Mouse (Mus musculus) hindbrain, embryonic 15.5 days (tissue): ENCODE measurements around the gene Frs2. TPM values are rescaled to one million over a fixed set of nuclear protein-coding genes. Genes with fewer than 3 reads are reported as not detected.

Experiments used
- ATAC-seq: fragments of 200-750 bp; cut with Nextera tagmentation; 2 replicates; pipeline ENCODE4 v1.8.0; 2017; ENCODE audit warnings: low read depth, moderate number of reproducible peaks, moderate TSS enrichment; ENCODE audit not compliant: low FRiP score
- H3K27ac ChIP-seq: fragments of 300-500 bp; sonication (generic); replicated peaks from 2 replicates; pipeline ENCODE4 v1.5.1; 2015; ENCODE audit warnings: mild to moderate bottlenecking, inconsistent platforms
- H3K27me3 ChIP-seq: fragments of 300-500 bp; sonication (generic); 2 replicates; pipeline ENCODE4 v1.6.1; 2015; ENCODE audit warnings: control low read depth, inconsistent platforms
- H3K36me3 ChIP-seq: fragments of 300-500 bp; sonication (generic); 2 replicates; pipeline ENCODE4 v1.6.1; 2015; ENCODE audit warnings: control low read depth, inconsistent platforms
- H3K4me1 ChIP-seq: fragments of 300-500 bp; sonication (generic); replicated peaks from 2 replicates; pipeline ENCODE4 v1.6.1; 2015; ENCODE audit warnings: control low read depth, inconsistent platforms
- H3K4me2 ChIP-seq: fragments of 300-500 bp; sonication (generic); 2 replicates; pipeline ENCODE4 v1.6.1; 2015; ENCODE audit warnings: moderate library complexity, mild to moderate bottlenecking, inconsistent platforms
- H3K4me3 ChIP-seq: fragments of 300-500 bp; sonication (generic); 2 replicates; pipeline ENCODE4 v1.5.1; 2015; ENCODE audit warnings: mild to moderate bottlenecking, inconsistent platforms
- H3K9ac ChIP-seq: fragments of 300-500 bp; sonication (generic); 2 replicates; pipeline ENCODE4 v1.6.1; 2015; ENCODE audit warnings: inconsistent platforms
- H3K9me3 ChIP-seq: fragments of 300-500 bp; sonication (generic); 2 replicates; pipeline ENCODE4 v1.6.1; 2016; ENCODE audit warnings: control low read depth, inconsistent platforms
- WGBS: fragments of 180-500 bp; shearing (Covaris S2); methylation state at CpG from one replicate; pipeline ENCODE4 v1.1.7; 2015; 5-methylcytosine and 5-hydroxymethylcytosine counted together
- polyA plus RNA-seq: library from polyadenylated mRNA; unstranded; fragments of >200 nt; fragmentation: Nextera tagmentation; extraction: Ambion mirVana; gene quantifications from 2 replicates; pipeline ENCODE4 v1.2.1, GENCODE M21; 2015

The Frs2 gene
- polyA plus RNA-seq, 1 experiment from 2014 or later: 23.4 TPM

GRCm38 (mm10) chr10:117118421-117118831 is 29.9 kb downstream of the Frs2 start:
- Histone ChIP-seq H3K9me3 (no peaks in the 10 kb centered on the region), H3K4me1 (no peaks in the 10 kb centered on the region), H3K27ac (no peak overlapping the region), H3K9ac (no peak overlapping the region), H3K36me3 (no peaks in the 10 kb centered on the region), H3K4me2 (no peak overlapping the region), H3K27me3 (no peaks in the 10 kb centered on the region), H3K4me3 (no peak overlapping the region)
- 76% methylated on average over 7 of the region's 7 CpGs for WGBS
- ATAC-seq: no peak

- no peak overlapping the region for H3K9ac ChIP-seq
- H3K4me1 ChIP-seq: no peaks in the 10 kb centered on the region; the same call in 1 of the 2 replicates
- no peaks in the 10 kb centered on the region for H3K36me3 ChIP-seq
- 56% methylated on average over 3 of the region's 3 CpGs for WGBS
- H3K4me2 ChIP-seq: no peak overlapping the region
- no peaks in the 10 kb centered on the region for H3K27me3 ChIP-seq
- H3K27ac ChIP-seq: no peak overlapping the region
- ATAC-seq: no peak
- H3K4me3 ChIP-seq: no peak overlapping the region
- no peaks in the 10 kb centered on the region for H3K9me3 ChIP-seq
Measured at GRCm38 (mm10) chr10:117115652-117116051, 32.7 kb downstream of the Frs2 start.

- Histone ChIP-seq H3K9ac (no peak overlapping the region), H3K27ac (no peak overlapping the region)
Measured at GRCm38 (mm10) chr10:117112545-117112944, 35.8 kb downstream of the Frs2 start.

GRCm38 (mm10) chr10:117111455-117111854 is 36.9 kb downstream of the Frs2 start:
- Histone ChIP-seq H3K9me3 (no peaks in the 10 kb centered on the region), H3K4me1 (peaks cover 8% of the 10 kb centered on the region; the same call in 1 of the 2 replicates), H3K9ac (no peak overlapping the region), H3K27ac (no peak overlapping the region), H3K4me3 (no peak overlapping the region), H3K4me2 (no peak overlapping the region), H3K27me3 (no peaks in the 10 kb centered on the region), H3K36me3 (no peaks in the 10 kb centered on the region)
- WGBS: 49% methylated on average over 7 of the region's 7 CpGs
- no peak for ATAC-seq

More at GRCm38 (mm10) chr10:117112545-117112944, 35.8 kb downstream of the Frs2 start:
- no peaks in the 10 kb centered on the region for H3K27me3 ChIP-seq
- no peaks in the 10 kb centered on the region for H3K9me3 ChIP-seq
- no peaks in the 10 kb centered on the region for H3K36me3 ChIP-seq
- H3K4me2 ChIP-seq: no peak overlapping the region
- H3K4me3 ChIP-seq: no peak overlapping the region
- ATAC-seq: peak; percentile 61; the same call in 1 of the 2 replicates
- peaks cover 8% of the 10 kb centered on the region; the same call in 1 of the 2 replicates for H3K4me1 ChIP-seq
- WGBS: 66% methylated on average over 2 of the region's 2 CpGs

- WGBS: 73% methylated on average over 3 of the region's 3 CpGs
- Histone ChIP-seq H3K27ac (no peak overlapping the region), H3K4me1 (peaks cover 13% of the 10 kb centered on the region), H3K9ac (no peak overlapping the region), H3K4me3 (no peak overlapping the region), H3K4me2 (no peak overlapping the region), H3K27me3 (no peaks in the 10 kb centered on the region), H3K9me3 (no peaks in the 10 kb centered on the region), H3K36me3 (no peaks in the 10 kb centered on the region)
- ATAC-seq: no peak
Measured at GRCm38 (mm10) chr10:117110271-117110670, 38.1 kb downstream of the Frs2 start.

- Histone ChIP-seq H3K36me3 (no peaks in the 10 kb centered on the region), H3K4me1 (peaks cover 18% of the 10 kb centered on the region), H3K4me3 (no peak overlapping the region), H3K9ac (no peak overlapping the region), H3K4me2 (no peak overlapping the region), H3K9me3 (no peaks in the 10 kb centered on the region), H3K27ac (no peak overlapping the region), H3K27me3 (no peaks in the 10 kb centered on the region)
- no peak for ATAC-seq
- WGBS: 26% methylated on average over 3 of the region's 3 CpGs
Measured at GRCm38 (mm10) chr10:117106686-117107085, 41.6 kb downstream of the Frs2 start.

- Histone ChIP-seq H3K4me3 (no peak overlapping the region), H3K9me3 (no peaks in the 10 kb centered on the region), H3K36me3 (no peaks in the 10 kb centered on the region), H3K9ac (no peak overlapping the region), H3K4me2 (no peak overlapping the region), H3K4me1 (peaks cover 18% of the 10 kb centered on the region), H3K27me3 (no peaks in the 10 kb centered on the region), H3K27ac (no peak overlapping the region)
- WGBS: 17% methylated on average over 4 of the region's 4 CpGs
- ATAC-seq: no peak; the same call in 1 of the 2 replicates
Measured at GRCm38 (mm10) chr10:117106244-117106643, 42.1 kb downstream of the Frs2 start.

GRCm38 (mm10) chr10:117105015-117105414 is 43.3 kb downstream of the Frs2 start:
- Histone ChIP-seq H3K36me3 (no peaks in the 10 kb centered on the region), H3K27me3 (no peaks in the 10 kb centered on the region), H3K4me1 (peaks cover 14% of the 10 kb centered on the region), H3K4me2 (no peak overlapping the region), H3K9me3 (no peaks in the 10 kb centered on the region), H3K27ac (no peak overlapping the region), H3K9ac (no peak overlapping the region), H3K4me3 (no peak overlapping the region)
- no peak for ATAC-seq
- 77% methylated on average over 4 of the region's 4 CpGs for WGBS

- Histone ChIP-seq H3K27me3 (no peaks in the 10 kb centered on the region), H3K4me1 (peaks cover 10% of the 10 kb centered on the region), H3K27ac (no peak overlapping the region), H3K36me3 (no peaks in the 10 kb centered on the region), H3K9ac (no peak overlapping the region), H3K4me2 (no peak overlapping the region), H3K9me3 (no peaks in the 10 kb centered on the region), H3K4me3 (no peak overlapping the region)
- no peak for ATAC-seq
Measured at GRCm38 (mm10) chr10:117103854-117104598, 44.3 kb downstream of the Frs2 start.

- 80% methylated on average over 5 of the region's 5 CpGs for WGBS
- Histone ChIP-seq H3K36me3 (no peaks in the 10 kb centered on the region), H3K9ac (no peak overlapping the region), H3K9me3 (no peaks in the 10 kb centered on the region), H3K27me3 (no peaks in the 10 kb centered on the region), H3K4me3 (no peak overlapping the region), H3K27ac (no peak overlapping the region), H3K4me2 (no peak overlapping the region), H3K4me1 (peaks cover 8% of the 10 kb centered on the region; the same call in 1 of the 2 replicates)
- ATAC-seq: no peak
Measured at GRCm38 (mm10) chr10:117100175-117100574, 48.2 kb downstream of the Frs2 start.

- Histone ChIP-seq H3K4me2 (no peak overlapping the region), H3K4me1 (peaks cover 19% of the 10 kb centered on the region), H3K4me3 (no peak overlapping the region), H3K27ac (no peak overlapping the region), H3K9ac (no peak overlapping the region), H3K36me3 (0 out of 2 replicates have a peak, but pooled peaks cover 2% of the 10 kb centered on the region), H3K27me3 (no peaks in the 10 kb centered on the region), H3K9me3 (no peaks in the 10 kb centered on the region)
- ATAC-seq: no peak
- WGBS: 69% methylated on average over 2 of the region's 2 CpGs
Measured at GRCm38 (mm10) chr10:117097116-117097698, 51.1 kb downstream of the Frs2 start.

GRCm38 (mm10) chr10:117096096-117096495 is 52.2 kb downstream of the Frs2 start:
- Histone ChIP-seq H3K27ac (peak overlapping the region; percentile 34; the same call in 1 of the 2 replicates), H3K9me3 (no peaks in the 10 kb centered on the region), H3K4me1 (peaks cover 19% of the 10 kb centered on the region), H3K4me3 (no peak overlapping the region), H3K27me3 (no peaks in the 10 kb centered on the region), H3K9ac (no peak overlapping the region), H3K36me3 (0 out of 2 replicates have a peak, but pooled peaks cover 2% of the 10 kb centered on the region), H3K4me2 (no peak overlapping the region)
- ATAC-seq: no peak
- WGBS: 80% methylated on average over 6 of the region's 6 CpGs
